Mouse (Mus musculus) olfactory bulb, adult 2 months (tissue): Measurements from ENCODE around the gene Zbtb22.

ENCODE experiments used
- CTCF ChIP-seq: fragments of 200-500 bp; IDR thresholded peaks from 2 replicates; pipeline ENCODE4 v1.5.1; 2012; ENCODE audit warnings: low read depth, mild to moderate bottlenecking, low read length, moderate library complexity; ENCODE audit not compliant: insufficient read depth
- POLR2A ChIP-seq: fragments of 200-500 bp; IDR thresholded peaks from 2 replicates; pipeline ENCODE4 v1.6.1; 2012; ENCODE audit warnings: mild to moderate bottlenecking, low read depth, low read length, moderate library complexity; ENCODE audit not compliant: insufficient read depth

- no peak for TF ChIP-seq CTCF
- TF ChIP-seq POLR2A, result no peak
These were observed 17.3 kb downstream of the Zbtb22 start for GRCm38 (mm10) chr17:33932970-33933369.
